Mouse (Mus musculus) testis, adult 2 months (tissue): ENCODE results near the gene C77080. TPM values are rescaled to one million over a fixed set of nuclear protein-coding genes. Genes with fewer than 3 reads are reported as not detected.

Experiments used
- H3K27ac ChIP-seq: fragments of 200-500 bp; 2 replicates; pipeline ENCODE4 v1.5.1; 2012; ENCODE audit warnings: low read depth, low read length; ENCODE audit not compliant: control insufficient read depth, insufficient read depth
- H3K27me3 ChIP-seq: fragments of 200-500 bp; 2 replicates; pipeline ENCODE4 v1.6.1; 2012; ENCODE audit warnings: mild to moderate bottlenecking, low read length, moderate library complexity; ENCODE audit not compliant: control insufficient read depth, insufficient read depth
- H3K36me3 ChIP-seq: fragments of 200-500 bp; 2 replicates; pipeline ENCODE4 v1.6.1; 2012; ENCODE audit warnings: mild to moderate bottlenecking, low read length; ENCODE audit not compliant: control insufficient read depth, insufficient read depth
- H3K4me1 ChIP-seq: fragments of 200-500 bp; 2 replicates; pipeline ENCODE4 v1.6.1; 2012; ENCODE audit warnings: low read length; ENCODE audit not compliant: control insufficient read depth, insufficient read depth
- H3K4me3 ChIP-seq: fragments of 200-500 bp; 2 replicates; pipeline ENCODE4 v1.5.1; 2012; ENCODE audit warnings: low read depth, mild to moderate bottlenecking, low read length, moderate library complexity, mixed read lengths; ENCODE audit not compliant: control insufficient read depth
- CTCF ChIP-seq: fragments of 200-500 bp; IDR thresholded peaks from 2 replicates; pipeline ENCODE4 v1.5.1; 2012; ENCODE audit warnings: low read depth, mild to moderate bottlenecking, inconsistent platforms, low read length, moderate library complexity; ENCODE audit not compliant: control insufficient read depth, insufficient read depth, insufficient replicate concordance
- POLR2A ChIP-seq: fragments of 200-500 bp; IDR thresholded peaks from 2 replicates; pipeline ENCODE4 v1.6.1; 2012; ENCODE audit warnings: low read depth, mild to moderate bottlenecking, inconsistent platforms, low read length, moderate library complexity; ENCODE audit not compliant: control insufficient read depth
- polyA plus RNA-seq: library from polyadenylated mRNA; depleted of rRNA; stranded (reverse); fragments of >200 nt; gene quantifications from 2 replicates; pipeline ENCODE4 v1.2.3, GENCODE M21; 2012

The C77080 gene
- polyA plus RNA-seq, 1 experiment, result 1.4 TPM

GRCm38 (mm10) chr4:129286001-129286682 is 24.9 kb upstream of the C77080 start:
- no peak overlapping the region for H3K4me3 ChIP-seq
- H3K4me1 ChIP-seq, result peaks cover 10% of the 10 kb centered on the region
- H3K36me3 ChIP-seq, result no peaks in the 10 kb centered on the region
- TF ChIP-seq CTCF (no peak), POLR2A (no peak)
- H3K27me3 ChIP-seq, result no peaks in the 10 kb centered on the region
- peak overlapping the region; percentile 11; the same call in 1 of the 2 replicates for H3K27ac ChIP-seq

- H3K36me3 ChIP-seq, result no peaks in the 10 kb centered on the region
- H3K27ac ChIP-seq, result no peak overlapping the region
- H3K27me3 ChIP-seq, result no peaks in the 10 kb centered on the region
- no peak overlapping the region for H3K4me3 ChIP-seq
- H3K4me1 ChIP-seq, result peaks cover 10% of the 10 kb centered on the region
- TF ChIP-seq POLR2A, result no peak
- TF ChIP-seq CTCF, result no peak
These were observed 23.5 kb upstream of the C77080 start for GRCm38 (mm10) chr4:129284685-129285084.

- Histone ChIP-seq H3K36me3 (no peaks in the 10 kb centered on the region), H3K4me3 (no peak overlapping the region), H3K27me3 (no peaks in the 10 kb centered on the region), H3K4me1 (peaks cover 10% of the 10 kb centered on the region), H3K27ac (no peak overlapping the region)
- TF ChIP-seq CTCF (no peak), POLR2A (no peak)
These were observed 22.0 kb upstream of the C77080 start for GRCm38 (mm10) chr4:129283226-129283625.

- Histone ChIP-seq H3K27ac (no peak overlapping the region), H3K4me1 (peaks cover 8% of the 10 kb centered on the region), H3K36me3 (no peaks in the 10 kb centered on the region), H3K27me3 (no peaks in the 10 kb centered on the region), H3K4me3 (no peak overlapping the region)
- no peak for TF ChIP-seq CTCF
- TF ChIP-seq POLR2A, result no peak
These were observed 21.6 kb upstream of the C77080 start for GRCm38 (mm10) chr4:129282786-129283185.

GRCm38 (mm10) chr4:129276453-129276865 is 15.3 kb upstream of the C77080 start:
- TF ChIP-seq CTCF (peak; percentile 100), POLR2A (no peak)
- H3K27me3 ChIP-seq, result no peaks in the 10 kb centered on the region
- no peaks in the 10 kb centered on the region for H3K36me3 ChIP-seq
- no peak overlapping the region; the same call in 1 of the 2 replicates for H3K4me3 ChIP-seq
- H3K27ac ChIP-seq, result no peak overlapping the region
- peaks cover 2% of the 10 kb centered on the region; the same call in 1 of the 2 replicates for H3K4me1 ChIP-seq

GRCm38 (mm10) chr4:129272756-129273046 is 11.5 kb upstream of the C77080 start:
- Histone ChIP-seq H3K27me3 (no peaks in the 10 kb centered on the region), H3K4me3 (no peak overlapping the region), H3K36me3 (no peaks in the 10 kb centered on the region), H3K4me1 (peaks cover 2% of the 10 kb centered on the region; the same call in 1 of the 2 replicates), H3K27ac (no peak overlapping the region)
- TF ChIP-seq POLR2A, result no peak
- TF ChIP-seq CTCF, result 0 out of 2 replicates have a peak, but pooled peaks have one; percentile 2

GRCm38 (mm10) chr4:129271991-129272755 is 11.0 kb upstream of the C77080 start:
- H3K27me3 ChIP-seq, result no peaks in the 10 kb centered on the region
- TF ChIP-seq POLR2A, result no peak
- no peak for TF ChIP-seq CTCF
- H3K36me3 ChIP-seq, result no peaks in the 10 kb centered on the region
- no peak overlapping the region for H3K27ac ChIP-seq
- no peaks in the 10 kb centered on the region; the same call in 1 of the 2 replicates for H3K4me1 ChIP-seq
- H3K4me3 ChIP-seq, result no peak overlapping the region
